Mouse (Mus musculus): ENCODE results near the gene BC048507. TPM values are rescaled to one million over a fixed set of nuclear protein-coding genes. Genes with fewer than 3 reads are reported as not detected.
"Not testable (repeated sequence)": the region's sequence is repeated elsewhere in the genome, so short reads cannot be mapped to it uniquely, and the experiment has no call there.

Gene BC048507
- polyA plus RNA-seq (2012; rRNA removed): 98.0 and 98.1 TPM in 2 replicates

DNA sequence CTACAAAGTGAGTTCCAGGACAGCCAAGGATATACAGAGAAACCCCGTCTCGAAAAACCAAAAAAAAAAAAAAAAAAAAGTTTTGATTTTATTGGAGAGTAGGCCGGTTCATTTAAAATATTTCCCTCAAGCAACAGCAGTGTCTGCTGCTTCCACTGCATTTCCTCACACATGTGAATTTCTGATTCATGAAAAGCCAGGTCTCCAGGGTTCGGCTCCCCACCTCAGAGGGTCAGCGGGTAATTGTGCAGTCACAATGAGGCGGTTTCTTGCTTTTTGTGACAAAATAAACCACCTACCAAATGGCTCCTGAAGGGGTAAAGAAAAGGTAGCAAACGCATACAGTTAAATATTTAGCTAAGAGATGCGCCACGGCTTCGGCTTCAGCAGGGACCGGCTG is at the start of gene BC048507:
BC048507 (plus strand) TSS at position 301 of the 400 bp plus-strand sequence.
- H3K36me3 ChIP-seq (ENCODE audit: control insufficient read depth, insufficient read depth, low read length): no peaks in the 10 kb centered on the region
- H3K4me1 ChIP-seq (ENCODE audit: control insufficient read depth, insufficient read depth, low read length): no peaks in the 10 kb centered on the region
- H3K4me3 ChIP-seq (ENCODE audit: control insufficient read depth, low read depth, low read length): peak within 1 kb of the TSS; percentile 79
- no peaks in the 10 kb centered on the region; the same call in 1 of the 2 replicates for H3K27me3 ChIP-seq (ENCODE audit: control insufficient read depth, insufficient read depth, low read length)
- TF ChIP-seq CTCF (IDR thresholded peaks at IDR 0.05; ENCODE audit: control insufficient read depth, insufficient read depth, insufficient replicate concordance, low read depth, low read length): no peak
- TF ChIP-seq POLR2A (IDR thresholded peaks at IDR 0.05; ENCODE audit: control insufficient read depth, low read depth, low read length): 0 out of 2 replicates have a peak, but pooled peaks have one; percentile 12
- H3K27ac ChIP-seq (ENCODE audit: control insufficient read depth, insufficient read depth, low read depth, low read length): no peak within 1 kb of the TSS

DNA sequence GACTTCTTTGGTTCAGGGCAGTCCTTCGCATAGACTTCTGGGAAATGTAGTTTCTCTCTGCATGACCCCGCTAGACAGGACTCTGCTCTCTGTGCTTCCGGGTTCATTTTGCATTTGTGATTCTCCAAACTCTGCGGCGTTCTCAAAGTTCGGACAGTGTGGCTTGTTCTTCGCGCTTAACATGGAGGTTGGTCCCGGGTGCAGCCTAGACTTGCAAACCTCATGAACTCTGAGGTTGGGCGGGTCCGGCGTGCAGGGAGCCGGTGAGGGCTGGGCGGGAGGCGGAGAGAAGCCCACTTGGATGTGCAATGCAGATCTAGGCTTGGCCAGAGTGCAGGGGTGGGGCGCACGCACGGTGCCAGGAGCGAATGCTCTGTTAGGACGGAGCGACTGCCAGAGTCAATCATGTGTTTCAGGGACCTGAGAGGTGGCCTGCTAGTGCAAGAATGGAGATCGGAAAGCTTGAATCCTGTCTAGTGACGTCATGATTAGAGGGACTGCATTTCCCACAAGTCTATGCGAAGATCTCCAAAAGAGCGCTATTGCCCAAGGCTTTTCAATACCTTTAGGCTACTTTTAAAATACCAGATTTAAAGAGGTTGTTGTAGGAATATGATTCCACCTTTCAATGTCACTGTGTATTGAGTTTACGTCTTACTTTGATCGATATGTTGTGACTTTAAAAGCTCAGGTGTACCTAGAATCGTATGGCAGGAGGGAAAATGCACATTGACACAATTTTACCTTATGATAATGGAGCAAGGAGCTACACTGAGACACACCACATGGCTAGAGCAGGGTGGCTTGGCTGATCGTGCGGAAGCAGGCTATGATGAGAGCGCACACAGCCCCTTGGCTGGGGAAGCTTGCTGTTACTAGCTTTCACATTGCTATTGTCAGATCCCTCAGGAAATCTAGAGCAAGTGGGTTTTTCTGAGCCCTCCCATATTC is 49.1 kb upstream of the BC048507 start, which contains the start of gene Zfp273:
Zfp273 (plus strand) TSS at position 31 of the 951 bp plus-strand sequence.
- TF ChIP-seq POLR2A (IDR thresholded peaks at IDR 0.05; ENCODE audit: control insufficient read depth, low read depth, low read length) (no peak), CTCF (IDR thresholded peaks at IDR 0.05; ENCODE audit: control insufficient read depth, insufficient read depth, insufficient replicate concordance, low read depth, low read length) (no peak)
- Histone ChIP-seq H3K27me3 (ENCODE audit: control insufficient read depth, insufficient read depth, low read length) (no peaks in the 10 kb centered on the region), H3K36me3 (ENCODE audit: control insufficient read depth, insufficient read depth, low read length) (no peaks in the 10 kb centered on the region), H3K4me1 (ENCODE audit: control insufficient read depth, insufficient read depth, low read length) (no peaks in the 10 kb centered on the region; the same call in 1 of the 2 replicates), H3K27ac (ENCODE audit: control insufficient read depth, insufficient read depth, low read depth, low read length) (peak within 1 kb of the TSS; percentile 76), H3K4me3 (ENCODE audit: control insufficient read depth, low read depth, low read length) (peak within 1 kb of the TSS; percentile 80)

DNA sequence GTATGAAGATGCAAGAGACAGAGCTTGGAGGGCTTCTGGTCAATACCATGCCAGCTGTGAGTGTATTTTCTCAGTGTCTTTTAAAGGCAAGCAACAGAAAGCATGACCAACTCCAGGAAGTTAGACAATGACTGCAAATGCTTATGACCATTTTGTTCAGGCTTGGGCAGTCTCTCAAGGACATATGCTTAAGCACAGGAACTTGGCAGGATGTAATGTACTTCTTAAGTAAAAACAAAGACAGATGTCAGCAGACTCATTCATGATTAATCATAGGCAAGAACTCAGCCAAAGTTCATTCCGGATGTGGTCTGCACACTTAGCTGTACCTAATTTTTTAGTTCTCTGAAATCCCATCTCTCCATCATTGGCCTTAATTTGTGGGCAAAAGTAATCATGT is 44.5 kb upstream of the BC048507 start:
- Histone ChIP-seq H3K4me1 (ENCODE audit: control insufficient read depth, insufficient read depth, low read length) (no peaks in the 10 kb centered on the region; the same call in 1 of the 2 replicates), H3K4me3 (ENCODE audit: control insufficient read depth, low read depth, low read length) (no peak overlapping the region), H3K36me3 (ENCODE audit: control insufficient read depth, insufficient read depth, low read length) (no peaks in the 10 kb centered on the region), H3K27ac (ENCODE audit: control insufficient read depth, insufficient read depth, low read depth, low read length) (no peak overlapping the region), H3K27me3 (ENCODE audit: control insufficient read depth, insufficient read depth, low read length) (no peaks in the 10 kb centered on the region)
- TF ChIP-seq POLR2A (IDR thresholded peaks at IDR 0.05; ENCODE audit: control insufficient read depth, low read depth, low read length): no peak
- no peak for TF ChIP-seq CTCF (IDR thresholded peaks at IDR 0.05; ENCODE audit: control insufficient read depth, insufficient read depth, insufficient replicate concordance, low read depth, low read length)

GRCm38 (mm10) chr13:67830911-67831336 is 32.2 kb upstream of the BC048507 start, which contains the start of gene Gm10037:
Gm10037 (plus strand) TSS chr13:67831106.
- no peaks in the 10 kb centered on the region for H3K36me3 ChIP-seq (ENCODE audit: control insufficient read depth, insufficient read depth, low read length)
- H3K27me3 ChIP-seq (ENCODE audit: control insufficient read depth, insufficient read depth, low read length): no peaks in the 10 kb centered on the region
- peak within 1 kb of the TSS; percentile 99 for H3K4me3 ChIP-seq (ENCODE audit: control insufficient read depth, low read depth, low read length)
- peak; percentile 69; the same call in 1 of the 2 replicates for TF ChIP-seq POLR2A (IDR thresholded peaks at IDR 0.05; ENCODE audit: control insufficient read depth, low read depth, low read length)
- TF ChIP-seq CTCF (IDR thresholded peaks at IDR 0.05; ENCODE audit: control insufficient read depth, insufficient read depth, insufficient replicate concordance, low read depth, low read length): no peak
- H3K27ac ChIP-seq (ENCODE audit: control insufficient read depth, insufficient read depth, low read depth, low read length): peak within 1 kb of the TSS; percentile 99
- peaks cover 4% of the 10 kb centered on the region for H3K4me1 ChIP-seq (ENCODE audit: control insufficient read depth, insufficient read depth, low read length)

DNA sequence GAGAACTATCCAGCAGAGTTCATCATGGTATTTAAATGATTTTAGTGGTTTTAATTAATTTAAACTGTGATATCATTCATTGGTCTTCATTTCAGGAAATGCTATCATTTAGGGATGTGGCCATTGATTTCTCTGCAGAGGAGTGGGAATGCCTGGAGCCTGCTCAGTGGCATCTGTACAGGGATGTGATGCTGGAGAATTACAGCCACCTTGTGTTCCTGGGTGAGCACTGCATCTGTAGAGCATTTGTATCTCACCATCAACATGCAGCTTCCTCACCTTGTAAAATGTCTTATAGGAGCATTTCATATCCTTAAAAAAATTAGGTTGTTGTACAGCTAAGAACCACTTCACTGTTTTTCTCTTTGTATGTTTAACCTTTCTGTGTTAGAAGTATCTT is 30.0 kb upstream of the BC048507 start:
- H3K27ac ChIP-seq (ENCODE audit: control insufficient read depth, insufficient read depth, low read depth, low read length); H3K36me3 ChIP-seq (ENCODE audit: control insufficient read depth, insufficient read depth, low read length); H3K4me1 ChIP-seq (ENCODE audit: control insufficient read depth, insufficient read depth, low read length); H3K27me3 ChIP-seq (ENCODE audit: control insufficient read depth, insufficient read depth, low read length): not testable (repeated sequence)
- H3K4me3 ChIP-seq (ENCODE audit: control insufficient read depth, low read depth, low read length): peak overlapping the region; percentile 27; the same call in 1 of the 2 replicates

GRCm38 (mm10) chr13:67843775-67844118 is 19.4 kb upstream of the BC048507 start:
- no peak for TF ChIP-seq CTCF (IDR thresholded peaks at IDR 0.05; ENCODE audit: control insufficient read depth, insufficient read depth, insufficient replicate concordance, low read depth, low read length)
- no peak for TF ChIP-seq POLR2A (IDR thresholded peaks at IDR 0.05; ENCODE audit: control insufficient read depth, low read depth, low read length)
- Histone ChIP-seq H3K4me3 (ENCODE audit: control insufficient read depth, low read depth, low read length) (no peak overlapping the region), H3K27me3 (ENCODE audit: control insufficient read depth, insufficient read depth, low read length) (no peaks in the 10 kb centered on the region), H3K4me1 (ENCODE audit: control insufficient read depth, insufficient read depth, low read length) (peaks cover 4% of the 10 kb centered on the region), H3K27ac (ENCODE audit: control insufficient read depth, insufficient read depth, low read depth, low read length) (no peak overlapping the region), H3K36me3 (ENCODE audit: control insufficient read depth, insufficient read depth, low read length) (no peaks in the 10 kb centered on the region)

- Histone ChIP-seq H3K27me3 (ENCODE audit: control insufficient read depth, insufficient read depth, low read length) (no peaks in the 10 kb centered on the region), H3K4me3 (ENCODE audit: control insufficient read depth, low read depth, low read length) (no peak overlapping the region; the same call in none of the 2 replicates), H3K36me3 (ENCODE audit: control insufficient read depth, insufficient read depth, low read length) (no peaks in the 10 kb centered on the region; the same call in 1 of the 2 replicates), H3K27ac (ENCODE audit: control insufficient read depth, insufficient read depth, low read depth, low read length) (no peak overlapping the region), H3K4me1 (ENCODE audit: control insufficient read depth, insufficient read depth, low read length) (peaks cover 4% of the 10 kb centered on the region)
- TF ChIP-seq CTCF (IDR thresholded peaks at IDR 0.05; ENCODE audit: control insufficient read depth, insufficient read depth, insufficient replicate concordance, low read depth, low read length) (no peak), POLR2A (IDR thresholded peaks at IDR 0.05; ENCODE audit: control insufficient read depth, low read depth, low read length) (no peak)
These were observed 18.8 kb upstream of the BC048507 start for GRCm38 (mm10) chr13:67844119-67844852.
